In genomic region chr15:26875687-26876086, GRCm38 (mm10) we compare ENCODE assay signal across 9 mouse cellular contexts. TPM values are rescaled to one million over a fixed set of nuclear protein-coding genes. Genes with fewer than 3 reads are reported as not detected.
DNase-seq lines count a peak whose midpoint lies in the region; ATAC-seq lines count a peak whose summit lies in the region.
"Had no signal": no experiment of that assay in that cellular context is flagged by ENCODE, and none has a peak within 500 bp of the region (broad histone marks: within the 10 kb centered on the region; RNA-seq: fewer than 3 reads in every experiment).

No protein-coding gene starts in this region.

- no peak overlapping the region for H3K4me2 ChIP-seq in forebrain, embryonic 14.5 days (ENCODE audit: low read length)
- no peak overlapping the region for H3K4me2 ChIP-seq in hindbrain, embryonic 12.5 days (replicated peaks)

- no peak overlapping the region for H3K9ac ChIP-seq in forebrain, embryonic 14.5 days (ENCODE audit: low read length)
- H3K9ac ChIP-seq in hindbrain, embryonic 12.5 days, result no peak overlapping the region

- H3K9me3 ChIP-seq in forebrain, embryonic 14.5 days (replicated peaks; ENCODE audit: control insufficient read depth, low read length), result no peaks in the 10 kb centered on the region
- no peaks in the 10 kb centered on the region for H3K9me3 ChIP-seq in hindbrain, embryonic 12.5 days (replicated peaks)

- peaks cover 15% of the 10 kb centered on the region; the same call in 1 of the 2 replicates for H3K4me1 ChIP-seq in forebrain, embryonic 14.5 days (ENCODE audit: control insufficient read depth, insufficient read depth, low read length)
- peaks cover 24% of the 10 kb centered on the region for H3K4me1 ChIP-seq in hindbrain, embryonic 12.5 days

- no peaks in the 10 kb centered on the region for H3K27me3 ChIP-seq in forebrain, embryonic 14.5 days (replicated peaks; ENCODE audit: control insufficient read depth, insufficient read depth, low read length)
- H3K27me3 ChIP-seq in hindbrain, embryonic 12.5 days, result no peaks in the 10 kb centered on the region

- DNase-seq in urinary bladder, postnatal 14 days (ENCODE audit: low spot score), result peak; percentile 68
- DNase-seq in urinary bladder, adult 2 months (ENCODE audit: low spot score), result no peak
- peak; percentile 96 for DNase-seq in forebrain, embryonic 14.5 days (ENCODE audit: low spot score)
- DNase-seq in layer of hippocampus, postnatal 10 days (ENCODE audit: low spot score in 2 of 2), result peak; percentile 25 to 58
- DNase-seq in lung, postnatal 4 days, result peak; percentile 38 to 68
- peak; percentile 49 for DNase-seq in skeletal muscle tissue, adult 2 months (ENCODE audit: low read depth, low spot score)

- ATAC-seq in forebrain, embryonic 14.5 days, result peak; percentile 93
- 0 out of 2 replicates have a peak, but pooled peaks have one; percentile 46 for ATAC-seq in hindbrain, embryonic 12.5 days (ENCODE audit: low FRiP score)
- ATAC-seq in granulocyte monocyte progenitor cell, adult 5-6 weeks (replicated peaks; ENCODE audit: poor library complexity, severe bottlenecking), result no peak

- peak overlapping the region; percentile 6; the same call in 1 of the 2 replicates for H3K27ac ChIP-seq in forebrain, embryonic 14.5 days (ENCODE audit: low read depth, low read length)
- no peak overlapping the region for H3K27ac ChIP-seq in hindbrain, embryonic 12.5 days
- H3K27ac ChIP-seq: macrophage had no signal

- 9% methylated on average over 4 of the region's 4 CpGs for WGBS in forebrain, embryonic 14.5 days
- WGBS in hindbrain, embryonic 12.5 days, result 31% methylated on average over 4 of the region's 4 CpGs

- no peak overlapping the region for H3K4me3 ChIP-seq in forebrain, embryonic 14.5 days (ENCODE audit: low read depth, low read length)
- H3K4me3 ChIP-seq in hindbrain, embryonic 12.5 days, result no peak overlapping the region

- no peaks in the 10 kb centered on the region for H3K36me3 ChIP-seq in forebrain, embryonic 14.5 days (ENCODE audit: control insufficient read depth, insufficient read depth, low read length)
- H3K36me3 ChIP-seq in hindbrain, embryonic 12.5 days, result no peaks in the 10 kb centered on the region

RNA-seq across cellular contexts. Expression of gene Fbxl7, which starts 19.7 kb away (rescaled TPM):
- polyA plus RNA-seq in urinary bladder, adult 2 months (2012; rRNA removed), result 7.8 and 9.3 TPM in 2 replicates
- polyA plus RNA-seq in forebrain, embryonic 14.5 days (2014; fragmentation: Nextera tagmentation; extraction: Ambion mirVana), result 3.5 and 4.7 TPM in 2 replicates
- polyA plus RNA-seq in hindbrain, embryonic 12.5 days (2016; fragmentation: Nextera tagmentation; extraction: Ambion mirVana), result 26.4 and 29.9 TPM in 2 replicates
- total RNA-seq in layer of hippocampus, postnatal 10 days (2021), result 1 to 10 TPM; 6.4 to 6.9 TPM
- not detected in 2 replicates for total RNA-seq in granulocyte monocyte progenitor cell, adult 5-6 weeks (2014; fragmentation: Nextera tagmentation)
- total RNA-seq in granulocyte monocyte progenitor cell, adult 5-6 weeks (2017), result not detected in 2 replicates
- polyA plus RNA-seq: macrophage had no signal
